Mouse (Mus musculus) MEL (cell line): ENCODE data around the gene Rmdn2.

ENCODE experiments used
- CTCF ChIP-seq, 3 experiments: IDR thresholded peaks in 2 of 3; conservative IDR thresholded peaks in 1 of 3; 2 replicates each; pipeline ENCODE4 v1.5.1; 2011 to 2012; ENCODE audit warnings: low read length in 3 of 3, low read depth in 2 of 3, mild to moderate bottlenecking in 2 of 3, improper control_type of control experiment in 1 of 3, inconsistent platforms in 1 of 3, mixed read lengths in 1 of 3, moderate library complexity in 1 of 3; ENCODE audit not compliant: control insufficient read depth in 1 of 3, insufficient read depth in 1 of 3, poor library complexity in 1 of 3, severe bottlenecking in 1 of 3
- ETS1 ChIP-seq: IDR thresholded peaks from 2 replicates; pipeline ENCODE4 v1.6.1; 2012; ENCODE audit warnings: low read depth, mild to moderate bottlenecking, inconsistent platforms, low read length, improper control_type of control experiment, moderate library complexity
- MAFK ChIP-seq: IDR thresholded peaks from 2 replicates; pipeline ENCODE4 v1.6.1; 2011; ENCODE audit warnings: low read depth, mild to moderate bottlenecking, low read length, improper control_type of control experiment, borderline replicate concordance
- MAZ ChIP-seq: IDR thresholded peaks from 2 replicates; pipeline ENCODE4 v1.6.1; 2012; ENCODE audit warnings: low read depth, mild to moderate bottlenecking, inconsistent platforms, low read length, improper control_type of control experiment
- MXI1 ChIP-seq: IDR thresholded peaks from 2 replicates; pipeline ENCODE4 v1.6.1; 2011; ENCODE audit warnings: mild to moderate bottlenecking, low read depth, low read length, improper control_type of control experiment
- MYB ChIP-seq: IDR thresholded peaks from 2 replicates; pipeline ENCODE4 v1.6.1; 2011; ENCODE audit warnings: mild to moderate bottlenecking, low read depth, low read length, improper control_type of control experiment
- POLR2A ChIP-seq, 2 experiments: IDR thresholded peaks; 2 replicates each; pipeline ENCODE4 v1.6.1; 2011 to 2012; ENCODE audit warnings: low read length in 2 of 2, mild to moderate bottlenecking in 2 of 2, control low read depth in 1 of 2, improper control_type of control experiment in 1 of 2, low read depth in 1 of 2, moderate library complexity in 1 of 2; ENCODE audit not compliant: control insufficient read depth in 1 of 2, insufficient read depth in 1 of 2, poor library complexity in 1 of 2
- POLR2AphosphoS2 ChIP-seq: IDR thresholded peaks from 2 replicates; pipeline ENCODE4 v1.6.1; 2011; ENCODE audit warnings: low read length, improper control_type of control experiment
- POLR2AphosphoS5 ChIP-seq: IDR thresholded peaks from 2 replicates; pipeline ENCODE4 v1.6.1; 2012; ENCODE audit warnings: low read depth, borderline replicate concordance, mild to moderate bottlenecking, inconsistent platforms, low read length, moderate library complexity, mixed read lengths
- SIN3A ChIP-seq: IDR thresholded peaks from 2 replicates; pipeline ENCODE4 v1.6.1; 2012; ENCODE audit warnings: low read length, improper control_type of control experiment, inconsistent platforms
- TCF12 ChIP-seq: IDR thresholded peaks from 2 replicates; pipeline ENCODE4 v1.6.1; 2014; ENCODE audit warnings: low read depth, mild to moderate bottlenecking, inconsistent platforms, low read length, improper control_type of control experiment, moderate library complexity
- USF1 ChIP-seq: IDR thresholded peaks from 2 replicates; pipeline ENCODE4 v1.6.1; 2014; ENCODE audit warnings: low read depth, mild to moderate bottlenecking, inconsistent platforms, low read length, improper control_type of control experiment, moderate library complexity
- USF2 ChIP-seq, 2 experiments: IDR thresholded peaks; 2 replicates each; pipeline ENCODE4 v1.6.1; 2011 to 2012; ENCODE audit warnings: improper control_type of control experiment in 2 of 2, low read length in 2 of 2, borderline replicate concordance in 1 of 2, inconsistent platforms in 1 of 2, low read depth in 1 of 2, mild to moderate bottlenecking in 1 of 2; ENCODE audit not compliant: insufficient read depth in 1 of 2

- no peak for TF ChIP-seq CTCF (IDR thresholded peaks at IDR 0.05 in 2 of 3, conservative IDR thresholded peaks at IDR 0.05 in 1 of 3; ENCODE audit: control insufficient read depth in 1 of 3, insufficient read depth in 1 of 3, low read depth in 2 of 3, low read length in 3 of 3, poor library complexity in 1 of 3, severe bottlenecking in 1 of 3)
- TF ChIP-seq POLR2A (IDR thresholded peaks at IDR 0.05; ENCODE audit: control insufficient read depth in 1 of 2, insufficient read depth in 1 of 2, low read depth in 1 of 2, low read length in 2 of 2, poor library complexity in 1 of 2) = no peak
- no peak for TF ChIP-seq ETS1
- no peak for TF ChIP-seq MAZ
- no peak for TF ChIP-seq POLR2AphosphoS5
- no peak for TF ChIP-seq POLR2AphosphoS2
- no peak for TF ChIP-seq TCF12
- TF ChIP-seq MAFK = no peak
- TF ChIP-seq MYB = no peak
- TF ChIP-seq MXI1 = no peak
- TF ChIP-seq USF2 (IDR thresholded peaks at IDR 0.05; ENCODE audit: borderline replicate concordance in 1 of 2, insufficient read depth in 1 of 2, low read depth in 1 of 2, low read length in 2 of 2) = no peak
- TF ChIP-seq USF1 = no peak
- TF ChIP-seq SIN3A = no peak
Observed at GRCm38 (mm10) chr17:79661848-79662247, 50.2 kb downstream of the Rmdn2 start.
